Mouse (Mus musculus): ENCODE data around the gene Tm4sf5. TPM values are rescaled to one million over a fixed set of nuclear protein-coding genes. Genes with fewer than 3 reads are reported as not detected.
"Not testable (repeated sequence)": the region's sequence is repeated elsewhere in the genome, so short reads cannot be mapped to it uniquely, and the experiment has no call there.

Tm4sf5 gene
- polyA plus RNA-seq, 1 experiment = not detected

GRCm38 (mm10) chr11:70518436-70518835, 13.4 kb downstream of the Tm4sf5 start:
- no peak for TF ChIP-seq MAX (IDR thresholded peaks at IDR 0.05)
- no peak for TF ChIP-seq MYOG (IDR thresholded peaks at IDR 0.05; ENCODE audit: control insufficient read depth, extremely low read depth, insufficient read length)
- TF ChIP-seq USF1 (IDR thresholded peaks at IDR 0.05; ENCODE audit: low read depth) = no peak
- no peak for TF ChIP-seq FOSL1 (IDR thresholded peaks at IDR 0.05; ENCODE audit: insufficient read depth, low read length, poor library complexity, severe bottlenecking)
- no peak for TF ChIP-seq CTCF (IDR thresholded peaks at IDR 0.05; ENCODE audit: control insufficient read depth, insufficient read depth, insufficient read length)
- TF ChIP-seq CEBPB (IDR thresholded peaks at IDR 0.05; ENCODE audit: low read depth) = no peak
- no peak for TF ChIP-seq MYOD1 (IDR thresholded peaks at IDR 0.05; ENCODE audit: control insufficient read depth, insufficient read length, low read depth)
- Histone ChIP-seq H3K27me3 (ENCODE audit: control insufficient read depth, insufficient read depth, insufficient read length) (peaks cover 6% of the 10 kb centered on the region), H3K79me2 (ENCODE audit: control insufficient read depth, insufficient read depth) (no peaks in the 10 kb centered on the region), H3K36me3 (ENCODE audit: control insufficient read depth, insufficient read depth) (no peaks in the 10 kb centered on the region), H3K4me3 (ENCODE audit: insufficient read depth, poor library complexity, severe bottlenecking) (no peak overlapping the region), H3K79me3 (ENCODE audit: low read depth) (no peaks in the 10 kb centered on the region), H3ac (ENCODE audit: control insufficient read depth, insufficient read length, low read depth) (no peak overlapping the region)

DNA sequence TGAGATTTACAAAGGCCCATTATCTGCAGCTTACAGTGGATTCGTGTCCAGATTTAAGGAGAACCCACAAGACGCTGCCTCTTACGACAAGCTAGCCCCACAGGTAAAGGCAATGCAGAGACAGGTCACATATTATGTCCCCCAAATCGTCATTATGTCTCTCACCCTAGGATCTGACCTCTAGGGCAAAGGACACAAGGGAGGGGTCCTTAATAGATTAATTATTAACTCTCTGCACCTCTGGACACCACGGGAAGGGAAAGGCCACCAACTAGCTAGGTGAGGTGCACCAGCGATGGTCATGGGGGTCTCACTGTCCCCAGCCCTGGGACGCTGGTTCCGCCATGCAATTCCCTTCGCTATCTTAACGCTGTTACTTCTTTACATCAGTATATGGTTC, 13.9 kb downstream of the Tm4sf5 start, which contains the start of gene Gltpd2:
Gltpd2 (plus strand) TSS at position 274 of the 400 bp plus-strand sequence.
- Histone ChIP-seq H3ac (ENCODE audit: control insufficient read depth, insufficient read length, low read depth) (no peak within 1 kb of the TSS), H3K79me2 (ENCODE audit: control insufficient read depth, insufficient read depth) (no peaks in the 10 kb centered on the region), H3K27me3 (ENCODE audit: control insufficient read depth, insufficient read depth, insufficient read length) (peaks cover 3% of the 10 kb centered on the region), H3K4me3 (ENCODE audit: insufficient read depth, poor library complexity, severe bottlenecking) (no peak within 1 kb of the TSS), H3K36me3 (ENCODE audit: control insufficient read depth, insufficient read depth) (no peaks in the 10 kb centered on the region), H3K79me3 (ENCODE audit: low read depth) (no peaks in the 10 kb centered on the region)
- TF ChIP-seq MYOG (IDR thresholded peaks at IDR 0.05; ENCODE audit: control insufficient read depth, extremely low read depth, insufficient read length) (no peak), CEBPB (IDR thresholded peaks at IDR 0.05; ENCODE audit: low read depth) (no peak), MYOD1 (IDR thresholded peaks at IDR 0.05; ENCODE audit: control insufficient read depth, insufficient read length, low read depth) (no peak), MAX (IDR thresholded peaks at IDR 0.05) (no peak), FOSL1 (IDR thresholded peaks at IDR 0.05; ENCODE audit: insufficient read depth, low read length, poor library complexity, severe bottlenecking) (no peak), USF1 (IDR thresholded peaks at IDR 0.05; ENCODE audit: low read depth) (no peak)

DNA sequence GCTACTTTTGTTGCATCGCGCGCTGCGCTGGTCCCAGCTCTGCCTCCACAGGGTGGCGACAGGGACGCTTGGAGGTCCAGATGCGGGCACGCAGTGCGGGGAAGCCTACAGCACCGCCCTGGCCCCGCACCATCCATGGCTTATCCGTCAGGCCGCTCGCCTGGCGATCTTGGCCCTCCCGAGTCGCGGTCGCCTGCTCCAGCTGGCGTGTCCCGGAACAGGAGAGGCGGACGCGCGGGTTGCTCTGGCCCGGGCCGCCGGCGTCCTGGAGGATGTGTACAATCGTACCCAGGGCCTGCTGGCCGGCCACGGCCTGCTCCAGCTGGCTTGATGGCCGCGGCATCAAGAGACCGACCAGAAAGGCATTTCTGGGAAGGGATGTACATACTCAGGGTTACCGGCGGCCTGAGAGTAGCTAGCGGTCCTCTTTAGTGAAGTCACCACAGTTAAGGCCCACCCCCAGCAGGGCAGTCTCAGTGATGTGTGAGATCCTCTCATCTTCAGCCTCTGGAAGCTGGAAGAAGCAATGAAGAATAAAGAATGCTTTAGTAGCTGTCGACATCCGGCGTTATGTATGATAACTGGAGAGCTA, 15.2 kb downstream of the Tm4sf5 start:
- TF ChIP-seq MAX (IDR thresholded peaks at IDR 0.05) (no peak), MYOD1 (IDR thresholded peaks at IDR 0.05; ENCODE audit: control insufficient read depth, insufficient read length, low read depth) (no peak), FOSL1 (IDR thresholded peaks at IDR 0.05; ENCODE audit: insufficient read depth, low read length, poor library complexity, severe bottlenecking) (no peak), USF1 (IDR thresholded peaks at IDR 0.05; ENCODE audit: low read depth) (no peak), CTCF (IDR thresholded peaks at IDR 0.05; ENCODE audit: control insufficient read depth, insufficient read depth, insufficient read length) (no peak), MYOG (IDR thresholded peaks at IDR 0.05; ENCODE audit: control insufficient read depth, extremely low read depth, insufficient read length) (no peak), CEBPB (IDR thresholded peaks at IDR 0.05; ENCODE audit: low read depth) (no peak)
- Histone ChIP-seq H3K4me3 (ENCODE audit: insufficient read depth, poor library complexity, severe bottlenecking) (no peak overlapping the region), H3K36me3 (ENCODE audit: control insufficient read depth, insufficient read depth) (no peaks in the 10 kb centered on the region), H3K79me3 (ENCODE audit: low read depth) (peaks cover under 1% of the 10 kb centered on the region), H3ac (ENCODE audit: control insufficient read depth, insufficient read length, low read depth) (no peak overlapping the region), H3K27me3 (ENCODE audit: control insufficient read depth, insufficient read depth, insufficient read length) (no peaks in the 10 kb centered on the region), H3K79me2 (ENCODE audit: control insufficient read depth, insufficient read depth) (peaks cover 1% of the 10 kb centered on the region)

DNA sequence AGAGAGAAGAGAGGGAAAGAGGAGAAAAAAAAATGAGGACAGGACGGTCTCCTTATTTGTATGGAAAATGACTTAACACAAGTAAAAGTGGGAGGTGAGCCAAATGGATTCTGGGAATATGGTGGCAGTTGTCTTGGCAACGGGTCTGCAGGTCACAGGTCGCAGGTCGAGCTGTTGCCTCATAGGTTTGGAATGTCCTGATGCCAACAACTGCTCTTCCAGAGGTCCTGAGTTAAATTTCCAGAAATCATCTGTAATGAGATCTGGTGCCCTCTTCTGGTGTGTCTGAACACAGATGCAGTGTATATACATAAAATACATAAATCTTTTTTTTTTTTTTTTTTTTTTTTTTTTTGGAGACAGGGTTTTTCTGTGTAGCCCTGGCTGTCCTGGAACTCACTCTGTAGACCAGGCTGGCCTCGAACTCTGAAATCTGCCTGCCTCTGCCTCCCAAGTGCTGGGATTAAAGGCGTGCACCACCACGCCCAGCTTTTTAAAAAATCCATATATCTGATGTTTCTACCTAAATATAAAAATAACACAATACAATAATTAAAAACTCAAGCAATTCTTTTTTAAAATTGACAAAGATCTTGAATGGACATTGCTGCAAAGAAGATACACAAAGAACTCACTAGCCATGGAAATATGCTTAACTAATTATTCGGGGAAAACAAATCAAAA, 18.4 kb downstream of the Tm4sf5 start:
- H3K27me3 ChIP-seq (ENCODE audit: control insufficient read depth, insufficient read depth, insufficient read length); H3K4me3 ChIP-seq (ENCODE audit: insufficient read depth, poor library complexity, severe bottlenecking); H3ac ChIP-seq (ENCODE audit: control insufficient read depth, insufficient read length, low read depth): not testable (repeated sequence)
- H3K36me3 ChIP-seq (ENCODE audit: control insufficient read depth, insufficient read depth) = peaks cover 24% of the 10 kb centered on the region
- H3K79me3 ChIP-seq (ENCODE audit: low read depth) = peaks cover 16% of the 10 kb centered on the region
- peaks cover 24% of the 10 kb centered on the region for H3K79me2 ChIP-seq (ENCODE audit: control insufficient read depth, insufficient read depth)

DNA sequence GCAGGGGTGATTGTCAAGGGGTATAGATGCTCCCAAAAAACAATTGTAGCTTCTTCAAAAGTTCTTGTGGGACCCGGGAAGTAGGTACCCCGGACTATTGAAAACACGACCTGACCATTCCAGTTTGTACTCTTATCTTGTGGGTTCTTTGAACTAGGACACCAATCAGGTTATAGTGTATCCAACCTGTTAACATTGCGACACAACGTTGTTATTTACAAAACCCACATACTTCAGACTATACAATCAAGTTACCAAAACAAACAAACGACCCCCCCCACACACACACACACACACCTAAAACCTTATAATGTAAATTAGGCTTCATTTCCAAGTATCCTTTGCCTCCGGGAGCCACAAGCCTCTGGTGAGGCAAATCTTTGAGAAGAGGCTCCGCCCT, 19.7 kb downstream of the Tm4sf5 start:
- H3ac ChIP-seq (ENCODE audit: control insufficient read depth, insufficient read length, low read depth) = no peak overlapping the region
- peak overlapping the region; percentile 21 for H3K4me3 ChIP-seq (ENCODE audit: insufficient read depth, poor library complexity, severe bottlenecking)
- no peaks in the 10 kb centered on the region for H3K27me3 ChIP-seq (ENCODE audit: control insufficient read depth, insufficient read depth, insufficient read length)
- H3K79me3 ChIP-seq (ENCODE audit: low read depth) = peaks cover 16% of the 10 kb centered on the region
- H3K36me3 ChIP-seq (ENCODE audit: control insufficient read depth, insufficient read depth) = peaks cover 35% of the 10 kb centered on the region
- TF ChIP-seq MYOD1 (IDR thresholded peaks at IDR 0.05; ENCODE audit: control insufficient read depth, insufficient read length, low read depth) (no peak), CTCF (IDR thresholded peaks at IDR 0.05; ENCODE audit: control insufficient read depth, insufficient read depth, insufficient read length) (no peak), FOSL1 (IDR thresholded peaks at IDR 0.05; ENCODE audit: insufficient read depth, low read length, poor library complexity, severe bottlenecking) (no peak), MYOG (IDR thresholded peaks at IDR 0.05; ENCODE audit: control insufficient read depth, extremely low read depth, insufficient read length) (no peak), USF1 (IDR thresholded peaks at IDR 0.05; ENCODE audit: low read depth) (no peak), CEBPB (IDR thresholded peaks at IDR 0.05; ENCODE audit: low read depth) (no peak), MAX (IDR thresholded peaks at IDR 0.05) (no peak)
- H3K79me2 ChIP-seq (ENCODE audit: control insufficient read depth, insufficient read depth) = peaks cover 24% of the 10 kb centered on the region

Measured in C2C12 (cell line).